Mouse (Mus musculus): Measurements from ENCODE around the gene Prm3.
A peak's percentile ranks its signal among the peaks of the same experiment; 100 is the strongest.

- TF ChIP-seq CTCF (conservative IDR thresholded peaks at IDR 0.05; ENCODE audit: low read length) (peak; percentile 93), POU5F1 (IDR thresholded peaks at IDR 0.05; ENCODE audit: borderline replicate concordance, low read length) (no peak), NANOG (IDR thresholded peaks at IDR 0.05; ENCODE audit: borderline replicate concordance, low read length) (no peak)
Observed at GRCm38 (mm10) chr16:10767158-10767557, 23.6 kb downstream of the Prm3 start.

All from E14TG2a.4 (cell line).